7 mouse cellular contexts compared by ENCODE assay signal in genomic region chr3:52087636-52088280, GRCm38 (mm10). TPM values are rescaled to one million over a fixed set of nuclear protein-coding genes. Genes with fewer than 3 reads are reported as not detected.
DNase-seq lines count a peak whose midpoint lies in the region; ATAC-seq and TF ChIP-seq lines count a peak whose summit lies in the region.

No protein-coding gene starts in this region.

- peaks cover 30% of the 10 kb centered on the region for H3K4me1 ChIP-seq in lung, embryonic 14.5 days (ENCODE audit: insufficient read depth)
- H3K4me1 ChIP-seq in forebrain, embryonic 15.5 days, result peaks cover 21% of the 10 kb centered on the region
- peaks cover 44% of the 10 kb centered on the region for H3K4me1 ChIP-seq in limb, embryonic 12.5 days (replicated peaks)
- H3K4me1 ChIP-seq in stomach, embryonic 15.5 days, result peaks cover 23% of the 10 kb centered on the region

- H3K27me3 ChIP-seq in lung, embryonic 14.5 days (ENCODE audit: insufficient read depth, low read length), result no peaks in the 10 kb centered on the region
- H3K27me3 ChIP-seq in forebrain, embryonic 15.5 days, result no peaks in the 10 kb centered on the region
- H3K27me3 ChIP-seq in limb, embryonic 12.5 days, result no peaks in the 10 kb centered on the region
- H3K27me3 ChIP-seq in stomach, embryonic 15.5 days (replicated peaks), result no peaks in the 10 kb centered on the region

- H3K36me3 ChIP-seq in lung, embryonic 14.5 days (ENCODE audit: insufficient read depth), result no peaks in the 10 kb centered on the region
- no peaks in the 10 kb centered on the region for H3K36me3 ChIP-seq in forebrain, embryonic 15.5 days
- H3K36me3 ChIP-seq in limb, embryonic 12.5 days, result no peaks in the 10 kb centered on the region
- H3K36me3 ChIP-seq in stomach, embryonic 15.5 days, result no peaks in the 10 kb centered on the region

- 61% methylated on average over 7 of the region's 7 CpGs for WGBS in lung, embryonic 14.5 days
- 39% methylated on average over 7 of the region's 7 CpGs for WGBS in forebrain, embryonic 15.5 days
- 60% methylated on average over 7 of the region's 7 CpGs for WGBS in limb, embryonic 12.5 days
- WGBS in stomach, embryonic 15.5 days, result 66% methylated on average over 7 of the region's 7 CpGs

- H3K27ac ChIP-seq in lung, embryonic 14.5 days (ENCODE audit: low read depth), result peak overlapping the region; percentile 92
- peak overlapping the region; percentile 81 for H3K27ac ChIP-seq in forebrain, embryonic 15.5 days (replicated peaks)
- H3K27ac ChIP-seq in limb, embryonic 12.5 days, result peak overlapping the region; percentile 76
- H3K27ac ChIP-seq in stomach, embryonic 15.5 days, result peak overlapping the region; percentile 94

- no peak overlapping the region for H3K4me3 ChIP-seq in lung, embryonic 14.5 days (ENCODE audit: low read depth, low read length)
- H3K4me3 ChIP-seq in forebrain, embryonic 15.5 days, result no peak overlapping the region
- H3K4me3 ChIP-seq in limb, embryonic 12.5 days (replicated peaks), result no peak overlapping the region
- no peak overlapping the region for H3K4me3 ChIP-seq in stomach, embryonic 15.5 days (replicated peaks)

- TF ChIP-seq CTCF in lung, embryonic 14.5 days (IDR thresholded peaks at IDR 0.05; ENCODE audit: low read depth), result no peak

- H3K9me3 ChIP-seq in lung, embryonic 14.5 days (ENCODE audit: low read depth, low read length), result no peaks in the 10 kb centered on the region
- no peaks in the 10 kb centered on the region for H3K9me3 ChIP-seq in forebrain, embryonic 15.5 days
- no peaks in the 10 kb centered on the region for H3K9me3 ChIP-seq in limb, embryonic 12.5 days
- no peaks in the 10 kb centered on the region for H3K9me3 ChIP-seq in stomach, embryonic 15.5 days

- peak overlapping the region; percentile 52 for H3K4me2 ChIP-seq in lung, embryonic 14.5 days
- H3K4me2 ChIP-seq in forebrain, embryonic 15.5 days (replicated peaks), result peak overlapping the region; percentile 35
- H3K4me2 ChIP-seq in limb, embryonic 12.5 days, result peak overlapping the region; percentile 42; the same call in 1 of the 2 replicates
- peak overlapping the region; percentile 43; the same call in 1 of the 2 replicates for H3K4me2 ChIP-seq in stomach, embryonic 15.5 days

- DNase-seq in lung, embryonic 14.5 days, result no peak
- DNase-seq in lung, postnatal 4 days, result no peak
- DNase-seq in T-cell, adult 2 months (ENCODE audit: low spot score), result no peak
- DNase-seq in cerebellum, postnatal 4 days (ENCODE audit: low spot score in 2 of 2), result no peak

- ATAC-seq in lung, embryonic 14.5 days (ENCODE audit: insufficient read depth), result peak; percentile 26; the same call in 1 of the 2 replicates
- ATAC-seq in forebrain, embryonic 15.5 days (replicated peaks), result peak; percentile 55
- ATAC-seq in limb, embryonic 12.5 days (ENCODE audit: insufficient number of reproducible peaks, insufficient read depth, low FRiP score, low TSS enrichment, low read depth), result 0 out of 2 replicates have a peak, but pooled peaks have one; percentile 9
- no peak for ATAC-seq in stomach, embryonic 15.5 days (ENCODE audit: insufficient read depth, low FRiP score, low read depth)

- H3K9ac ChIP-seq in lung, embryonic 14.5 days, result no peak overlapping the region
- H3K9ac ChIP-seq in forebrain, embryonic 15.5 days (replicated peaks), result no peak overlapping the region
- H3K9ac ChIP-seq in limb, embryonic 12.5 days (replicated peaks), result no peak overlapping the region
- H3K9ac ChIP-seq in stomach, embryonic 15.5 days, result no peak overlapping the region

RNA-seq across cellular contexts. Expression of gene Maml3, which starts 17.1 kb away (rescaled TPM):
- 8.4 and 9.1 TPM in 2 replicates for polyA plus RNA-seq in lung, embryonic 14.5 days (2014; fragmentation: Nextera tagmentation; extraction: Ambion mirVana)
- polyA plus RNA-seq in forebrain, embryonic 15.5 days (2015; fragmentation: Nextera tagmentation; extraction: Ambion mirVana), result 4.9 and 5.3 TPM in 2 replicates
- 5.1 and 5.4 TPM in 2 replicates for polyA plus RNA-seq in limb, embryonic 12.5 days (2016; fragmentation: Nextera tagmentation; extraction: Ambion mirVana)
- 5.2 and 5.5 TPM in 2 replicates for polyA plus RNA-seq in stomach, embryonic 15.5 days (2015; fragmentation: Nextera tagmentation; extraction: Ambion mirVana)
